Mouse (Mus musculus) neural tube, embryonic 14.5 days (tissue): ENCODE results near the gene Slc47a2. TPM values are rescaled to one million over a fixed set of nuclear protein-coding genes. Genes with fewer than 3 reads are reported as not detected.

ENCODE experiments used
- ATAC-seq: fragments of 200-750 bp; cut with Nextera tagmentation; 2 replicates; pipeline ENCODE4 v1.8.0; 2017; ENCODE audit warnings: low read depth, mild to moderate bottlenecking, moderate TSS enrichment, moderate library complexity
- H3K27ac ChIP-seq: fragments of 300-500 bp; sonication (generic); 2 replicates; pipeline ENCODE4 v1.5.1; 2014; ENCODE audit warnings: low read depth, mild to moderate bottlenecking, control low read depth, low read length, moderate library complexity, mixed read lengths
- H3K27me3 ChIP-seq: fragments of 300-500 bp; sonication (generic); 2 replicates; pipeline ENCODE4 v1.6.1; 2014; ENCODE audit warnings: low read length; ENCODE audit not compliant: control insufficient read depth, insufficient read depth
- H3K36me3 ChIP-seq: fragments of 300-500 bp; sonication (generic); 2 replicates; pipeline ENCODE4 v1.6.1; 2014; ENCODE audit warnings: low read length, mixed read lengths; ENCODE audit not compliant: control insufficient read depth, insufficient read depth
- H3K4me1 ChIP-seq: fragments of 300-500 bp; sonication (generic); 2 replicates; pipeline ENCODE4 v1.6.1; 2014; ENCODE audit warnings: low read length; ENCODE audit not compliant: control insufficient read depth, insufficient read depth
- H3K4me2 ChIP-seq: fragments of 300-500 bp; sonication (generic); 2 replicates; pipeline ENCODE4 v1.6.1; 2014; ENCODE audit warnings: mild to moderate bottlenecking, low read depth, low read length, control low read depth
- H3K4me3 ChIP-seq: fragments of 300-500 bp; sonication (generic); 2 replicates; pipeline ENCODE4 v1.5.1; 2014; ENCODE audit warnings: low read depth, low read length, control low read depth, mixed read lengths
- H3K9ac ChIP-seq: fragments of 300-500 bp; sonication (generic); replicated peaks from 2 replicates; pipeline ENCODE4 v1.6.1; 2014; ENCODE audit warnings: low read depth, mild to moderate bottlenecking, control low read depth, low read length, mixed read lengths
- H3K9me3 ChIP-seq: fragments of 300-500 bp; sonication (generic); 2 replicates; pipeline ENCODE4 v1.6.1; 2016; ENCODE audit warnings: low read length; ENCODE audit not compliant: control insufficient read depth
- WGBS: fragments of 180-500 bp; shearing (Covaris S2); extraction: QIAGEN DNeasy Blood & Tissue Kit; methylation state at CpG from one replicate; pipeline ENCODE4 v1.1.7; 2014; 5-methylcytosine and 5-hydroxymethylcytosine counted together
- polyA plus RNA-seq: library from polyadenylated mRNA; unstranded; fragments of >200 nt; fragmentation: Nextera tagmentation; extraction: Ambion mirVana; gene quantifications from 2 replicates; pipeline ENCODE4 v1.2.1, GENCODE M21; 2014

The Slc47a2 gene
- polyA plus RNA-seq, 1 experiment from 2014 or later = not detected

DNA sequence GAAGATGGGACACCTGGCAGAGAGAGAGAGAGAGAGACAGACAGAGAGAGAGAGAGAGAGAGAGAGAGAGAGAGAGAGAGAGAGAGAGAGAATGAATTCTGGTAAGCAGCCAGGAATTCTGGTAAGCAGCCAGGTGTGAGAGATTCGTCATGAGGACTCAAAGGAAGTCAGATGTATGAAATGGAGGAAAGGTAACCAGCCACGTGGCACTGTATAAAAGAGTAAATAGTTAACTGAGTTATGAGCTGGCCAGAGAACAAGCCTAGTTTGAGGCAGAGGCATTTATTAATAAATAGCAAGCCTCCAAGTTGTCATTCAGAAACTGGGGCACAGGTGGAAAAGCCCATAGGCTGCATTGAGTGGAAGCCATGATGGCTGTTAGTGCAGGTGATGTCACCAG lies 44.8 kb downstream of the Slc47a2 start:
- Histone ChIP-seq H3K36me3 (no peaks in the 10 kb centered on the region), H3K4me2 (no peak overlapping the region), H3K4me1 (no peaks in the 10 kb centered on the region), H3K4me3 (no peak overlapping the region), H3K27ac (no peak overlapping the region), H3K27me3 (no peaks in the 10 kb centered on the region), H3K9me3 (no peaks in the 10 kb centered on the region), H3K9ac (no peak overlapping the region)
- 78% methylated on average over 2 of the region's 2 CpGs for WGBS
- ATAC-seq = no peak

DNA sequence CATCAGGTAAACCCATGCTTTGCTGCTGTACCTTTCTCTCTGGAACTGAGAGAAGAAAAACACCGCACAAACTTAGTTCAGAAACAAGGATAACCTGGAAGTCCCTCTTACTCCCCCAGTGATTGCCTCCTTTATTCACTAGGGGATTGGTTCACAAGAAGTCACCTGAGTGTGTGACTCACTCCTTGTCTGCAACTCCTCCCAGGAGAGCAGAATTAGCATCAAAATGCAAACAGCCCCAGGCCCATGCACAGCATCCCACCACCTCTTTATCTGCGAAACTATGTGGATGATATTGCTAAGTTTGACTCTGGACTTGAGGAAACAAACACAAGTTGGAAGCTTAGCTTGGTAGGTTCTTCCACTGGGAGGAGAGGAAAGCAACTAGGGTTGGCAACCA lies 45.3 kb downstream of the Slc47a2 start:
- H3K4me1 ChIP-seq = no peaks in the 10 kb centered on the region
- 89% methylated on average over 2 of the region's 2 CpGs for WGBS
- H3K9ac ChIP-seq = no peak overlapping the region
- H3K36me3 ChIP-seq = no peaks in the 10 kb centered on the region
- no peaks in the 10 kb centered on the region for H3K27me3 ChIP-seq
- H3K9me3 ChIP-seq = no peaks in the 10 kb centered on the region
- H3K4me3 ChIP-seq = no peak overlapping the region
- ATAC-seq = no peak
- no peak overlapping the region for H3K4me2 ChIP-seq
- no peak overlapping the region for H3K27ac ChIP-seq

DNA sequence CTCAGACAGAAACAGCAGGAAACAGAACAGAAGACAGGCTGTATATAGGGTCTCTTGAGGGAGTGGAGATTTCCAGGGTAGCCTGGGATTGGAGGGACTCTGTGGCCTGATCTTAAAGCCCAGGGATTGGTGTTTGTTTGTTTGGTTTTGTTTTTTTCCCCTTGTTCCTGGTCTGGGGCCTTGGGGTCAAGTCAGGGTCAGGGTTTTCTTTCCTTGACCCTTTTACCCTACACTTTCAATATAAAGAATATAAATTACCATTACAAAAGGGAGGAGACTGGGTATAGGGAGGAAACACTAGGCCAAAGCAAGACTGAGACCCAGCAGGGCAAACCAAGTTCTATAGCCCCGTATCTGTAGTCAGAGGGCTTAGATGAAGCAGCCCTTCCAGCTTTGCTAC lies 46.1 kb downstream of the Slc47a2 start:
- no peaks in the 10 kb centered on the region for H3K36me3 ChIP-seq
- 27% methylated on average over 1 of the region's 1 CpGs for WGBS
- no peak for ATAC-seq

DNA sequence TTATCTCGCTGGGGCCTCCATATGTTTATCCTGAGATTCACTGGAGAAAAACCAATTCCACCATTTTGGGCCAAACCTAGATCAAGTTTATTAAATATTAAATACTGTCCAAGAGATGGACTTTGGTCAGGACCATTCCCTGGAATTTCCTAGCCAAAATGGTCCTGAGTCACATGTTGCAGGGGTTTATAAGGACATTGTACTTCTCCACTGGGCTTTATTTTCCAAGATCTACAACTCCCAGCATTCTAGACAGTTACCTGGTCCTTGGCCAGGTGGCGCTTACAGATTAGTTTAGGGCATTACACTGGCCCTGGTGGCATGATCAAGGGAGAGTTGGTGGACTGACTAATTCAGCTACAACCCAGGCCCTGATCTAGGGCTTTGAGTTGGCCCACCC lies 47.1 kb downstream of the Slc47a2 start:
- ATAC-seq = no peak
- Histone ChIP-seq H3K4me3 (no peak overlapping the region), H3K27ac (no peak overlapping the region), H3K9ac (no peak overlapping the region), H3K27me3 (no peaks in the 10 kb centered on the region), H3K4me1 (no peaks in the 10 kb centered on the region), H3K4me2 (no peak overlapping the region), H3K9me3 (no peaks in the 10 kb centered on the region), H3K36me3 (no peaks in the 10 kb centered on the region)
- WGBS = 95% methylated on average over 2 of the region's 2 CpGs

More for the DNA sequence above, 46.1 kb downstream of the Slc47a2 start:
- Histone ChIP-seq H3K4me2 (no peak overlapping the region), H3K27me3 (no peaks in the 10 kb centered on the region), H3K9ac (no peak overlapping the region), H3K4me1 (no peaks in the 10 kb centered on the region), H3K4me3 (no peak overlapping the region), H3K9me3 (no peaks in the 10 kb centered on the region), H3K27ac (no peak overlapping the region)

DNA sequence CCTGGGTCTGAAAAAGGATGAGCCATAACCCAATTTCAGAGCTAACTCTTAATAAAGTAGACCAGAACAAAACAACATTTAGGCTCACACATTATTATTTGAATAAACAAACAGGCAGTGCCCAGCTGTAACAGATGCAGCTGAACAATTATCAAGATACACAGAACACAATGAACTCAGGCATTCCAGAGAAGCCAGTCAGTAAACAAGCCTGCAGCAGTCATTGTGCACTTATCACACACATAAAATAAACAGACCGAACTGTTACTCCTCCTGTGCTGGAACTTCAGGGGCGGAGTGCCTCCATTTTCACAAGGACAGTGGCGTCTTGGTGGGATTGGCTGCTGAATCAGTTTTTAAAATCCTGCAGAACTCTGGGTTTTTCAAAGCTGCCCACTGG lies 48.2 kb downstream of the Slc47a2 start:
- 83% methylated on average over 3 of the region's 3 CpGs for WGBS
- no peak overlapping the region for H3K9ac ChIP-seq
- H3K4me3 ChIP-seq = no peak overlapping the region
- H3K27ac ChIP-seq = no peak overlapping the region
- H3K27me3 ChIP-seq = no peaks in the 10 kb centered on the region
- no peaks in the 10 kb centered on the region for H3K9me3 ChIP-seq
- no peaks in the 10 kb centered on the region for H3K36me3 ChIP-seq
- H3K4me2 ChIP-seq = no peak overlapping the region
- ATAC-seq = no peak
- H3K4me1 ChIP-seq = no peaks in the 10 kb centered on the region

DNA sequence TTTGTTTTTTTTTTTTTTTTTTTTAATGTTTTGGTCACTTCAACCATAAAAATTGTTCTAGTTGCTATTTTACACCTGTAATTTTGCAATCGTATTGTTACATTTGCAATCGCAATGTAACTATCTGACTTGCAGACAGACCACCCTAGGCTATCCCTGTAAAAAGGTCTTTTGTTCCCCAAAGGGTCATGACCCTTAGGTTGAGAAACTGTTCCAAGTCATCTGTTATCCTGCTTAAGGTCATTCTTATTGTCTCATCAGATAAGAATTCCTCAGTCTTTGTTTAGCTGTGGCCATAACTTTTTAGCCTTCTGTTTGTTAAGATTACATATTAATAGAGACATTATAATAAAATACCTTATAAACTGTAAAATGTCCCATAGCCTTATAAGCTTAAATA lies 49.4 kb downstream of the Slc47a2 start:
- Histone ChIP-seq H3K9me3 (no peaks in the 10 kb centered on the region), H3K4me2 (no peak overlapping the region), H3K27me3 (no peaks in the 10 kb centered on the region), H3K27ac (no peak overlapping the region), H3K4me3 (no peak overlapping the region), H3K36me3 (no peaks in the 10 kb centered on the region), H3K4me1 (no peaks in the 10 kb centered on the region), H3K9ac (no peak overlapping the region)
- 23% methylated on average over 2 of the region's 2 CpGs for WGBS
- ATAC-seq = no peak

DNA sequence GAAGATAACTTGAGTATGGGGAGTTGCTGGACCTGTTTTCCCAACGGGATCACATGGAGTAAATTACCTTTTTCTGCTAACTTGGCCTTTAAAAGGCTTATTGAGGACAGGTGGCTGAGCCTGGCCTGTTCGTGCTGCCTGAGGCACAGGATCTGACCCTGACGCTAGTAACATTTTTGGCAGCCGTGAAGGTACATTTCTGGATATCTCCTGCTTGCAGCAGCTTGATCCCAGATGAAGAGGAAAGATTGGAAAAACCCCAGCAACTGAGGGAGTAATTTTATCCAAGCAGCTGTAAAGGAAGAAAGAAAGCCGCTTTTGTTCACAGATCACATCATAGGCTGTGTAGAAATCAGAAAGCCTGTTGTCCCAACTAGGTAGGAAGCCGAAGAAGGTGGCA lies 58.3 kb downstream of the Slc47a2 start:
- no peaks in the 10 kb centered on the region for H3K4me1 ChIP-seq
- no peaks in the 10 kb centered on the region for H3K27me3 ChIP-seq
- H3K27ac ChIP-seq = no peak overlapping the region
- 88% methylated on average over 6 of the region's 6 CpGs for WGBS
- no peak overlapping the region for H3K4me2 ChIP-seq
- ATAC-seq = no peak
- no peak overlapping the region for H3K9ac ChIP-seq
- no peak overlapping the region for H3K4me3 ChIP-seq
- no peaks in the 10 kb centered on the region for H3K9me3 ChIP-seq
- no peaks in the 10 kb centered on the region for H3K36me3 ChIP-seq

DNA sequence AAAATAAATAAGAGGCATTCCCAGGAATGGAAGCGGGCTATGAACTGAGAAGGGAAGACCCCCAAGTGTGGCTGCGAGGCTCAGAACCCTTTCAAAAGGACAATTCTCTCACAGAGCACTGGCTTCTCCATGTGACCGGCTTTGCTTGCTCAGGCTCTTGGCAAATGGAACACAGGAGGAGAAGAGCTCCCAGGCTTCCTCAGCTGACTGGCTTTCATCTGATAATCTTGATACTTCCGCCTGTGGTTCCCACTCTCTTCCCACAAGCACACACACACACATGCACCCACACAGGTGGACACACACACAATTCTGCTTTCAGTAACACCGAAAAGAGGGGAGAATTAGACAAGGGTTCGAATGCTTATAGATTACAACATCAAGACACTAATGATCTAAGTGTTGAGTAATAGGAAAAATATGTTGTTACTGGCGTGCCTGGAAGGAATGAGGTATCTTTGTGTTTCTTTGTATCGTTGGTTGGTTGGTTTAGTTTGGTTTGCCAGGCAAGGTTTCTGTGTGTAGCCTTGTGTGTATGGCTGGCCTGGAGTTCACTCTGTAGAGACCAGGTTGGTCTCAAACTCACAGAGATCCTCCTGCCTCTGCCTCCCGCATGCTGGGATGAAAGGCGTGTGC lies 59.1 kb downstream of the Slc47a2 start:
- Histone ChIP-seq H3K4me3 (no peak overlapping the region), H3K27me3 (no peaks in the 10 kb centered on the region), H3K4me2 (no peak overlapping the region), H3K9ac (no peak overlapping the region), H3K9me3 (no peaks in the 10 kb centered on the region), H3K27ac (no peak overlapping the region), H3K4me1 (no peaks in the 10 kb centered on the region), H3K36me3 (no peaks in the 10 kb centered on the region)
- ATAC-seq = no peak
- WGBS = 88% methylated on average over 10 of the region's 10 CpGs

DNA sequence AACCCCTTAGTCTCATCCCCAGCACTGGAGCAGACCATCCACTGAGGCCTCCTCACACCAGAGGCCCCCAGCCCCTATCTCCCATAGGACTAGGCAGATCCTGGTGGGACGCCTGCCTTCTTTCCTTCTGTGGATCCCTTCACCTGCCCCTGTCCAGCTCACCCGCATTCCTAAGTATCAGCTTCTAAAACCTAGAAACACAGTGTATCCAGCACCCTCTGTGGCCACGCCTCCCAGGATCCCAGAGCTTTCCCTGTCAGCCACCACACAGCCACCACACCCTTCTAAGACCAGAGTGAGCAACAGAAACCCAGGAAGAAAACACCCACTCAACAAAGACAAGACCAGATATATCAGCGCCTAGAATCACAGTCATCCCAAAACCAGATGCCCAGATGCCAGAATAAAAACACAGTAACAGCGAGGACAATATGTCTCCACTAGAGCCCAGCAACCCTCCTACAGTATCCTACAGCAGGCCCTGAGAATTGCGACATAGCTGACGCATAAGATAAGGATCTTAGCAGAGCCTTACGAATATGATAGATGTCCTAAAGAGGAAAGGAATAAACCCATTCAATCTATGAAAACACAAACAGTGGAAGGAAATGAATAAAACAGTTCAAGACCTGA lies 64.1 kb downstream of the Slc47a2 start:
- H3K27me3 ChIP-seq = no peaks in the 10 kb centered on the region
- no peak overlapping the region for H3K4me2 ChIP-seq
- no peak overlapping the region for H3K27ac ChIP-seq
- ATAC-seq = no peak
- no peaks in the 10 kb centered on the region for H3K36me3 ChIP-seq
- no peak overlapping the region for H3K4me3 ChIP-seq
- 96% methylated on average over 8 of the region's 8 CpGs for WGBS
- H3K9ac ChIP-seq = no peak overlapping the region
- no peaks in the 10 kb centered on the region for H3K9me3 ChIP-seq
- H3K4me1 ChIP-seq = no peaks in the 10 kb centered on the region
